Mouse (Mus musculus): ENCODE results near the gene Ankrd2. TPM values are rescaled to one million over a fixed set of nuclear protein-coding genes. Genes with fewer than 3 reads are reported as not detected.
A peak's percentile ranks its signal among the peaks of the same experiment; 100 is the strongest.
"Not testable (repeated sequence)": the region's sequence is repeated elsewhere in the genome, so short reads cannot be mapped to it uniquely, and the experiment has no call there.

The Ankrd2 gene
- polyA plus RNA-seq, 2 experiments = 0.08 TPM; not detected in 1

- no peaks in the 10 kb centered on the region for H3K36me3 ChIP-seq (replicated peaks; ENCODE audit: control insufficient read depth, insufficient read depth, low read depth)
- no peak overlapping the region for H3K27ac ChIP-seq
- ATAC-seq (ENCODE audit: insufficient read depth) (no peak), DNase-seq (ENCODE audit: low read depth in 3 of 3, low spot score in 3 of 3) (no peak)
- no peak overlapping the region for H3K9ac ChIP-seq (replicated peaks)
- TF ChIP-seq EP300 (IDR thresholded peaks at IDR 0.05; ENCODE audit: low read depth) = no peak
- TF ChIP-seq CTCF (IDR thresholded peaks at IDR 0.05; ENCODE audit: low read depth) = no peak
- peaks cover 0 to 9% of the 10 kb centered on the region in 2 experiments; a peak in 3 of 4 replicates for H3K4me1 ChIP-seq (replicated peaks; ENCODE audit: control insufficient read depth in 2 of 2, insufficient read depth in 2 of 2, low read length in 1 of 2)
- WGBS (ENCODE audit: insufficient replicate concordance) = 67% methylated on average over 5 of the region's 5 CpGs
- H3K9me3 ChIP-seq (ENCODE audit: control insufficient read depth, low read length) = no peaks in the 10 kb centered on the region
- H3K4me3 ChIP-seq (ENCODE audit: insufficient read depth in 1 of 2, low read depth in 2 of 2, low read length in 2 of 2) = no peak overlapping the region
- no peak overlapping the region for H3K4me2 ChIP-seq (ENCODE audit: low read depth)
- H3K27me3 ChIP-seq (ENCODE audit: control insufficient read depth, insufficient read depth, low read length) = no peaks in the 10 kb centered on the region
Observed at GRCm38 (mm10) chr19:42079950-42080349, 44.1 kb downstream of the Ankrd2 start.

DNA sequence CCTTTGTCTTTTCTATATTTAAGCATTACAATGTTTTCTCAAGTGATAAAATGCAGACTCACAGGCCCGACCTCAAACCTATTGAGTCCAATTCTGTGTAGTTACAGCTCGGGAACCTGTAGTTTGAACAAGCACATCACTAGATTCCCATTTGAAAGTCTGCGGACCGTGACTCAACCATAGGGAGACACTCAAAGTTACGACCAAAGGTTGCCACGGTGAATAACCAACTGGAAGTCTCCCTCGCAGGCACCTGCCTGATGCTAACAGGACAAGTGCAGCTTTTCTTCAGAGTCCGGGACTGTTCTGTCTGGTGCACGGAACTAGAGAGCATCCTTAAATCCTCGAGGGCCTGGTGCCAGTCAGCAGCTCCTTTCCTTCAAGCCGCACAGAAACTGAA, 44.7 kb downstream of the Ankrd2 start:
- DNase-seq (ENCODE audit: low read depth in 3 of 3, low spot score in 3 of 3) (no peak), ATAC-seq (ENCODE audit: insufficient read depth) (no peak)
- H3K27ac ChIP-seq = no peak overlapping the region
- no peak overlapping the region for H3K4me2 ChIP-seq (ENCODE audit: low read depth)
- TF ChIP-seq CTCF (IDR thresholded peaks at IDR 0.05; ENCODE audit: low read depth) (no peak), EP300 (IDR thresholded peaks at IDR 0.05; ENCODE audit: low read depth) (no peak)
- H3K9ac ChIP-seq (replicated peaks) = no peak overlapping the region
- H3K9me3 ChIP-seq (ENCODE audit: control insufficient read depth, low read length) = no peaks in the 10 kb centered on the region
- no peaks in the 10 kb centered on the region for H3K36me3 ChIP-seq (replicated peaks; ENCODE audit: control insufficient read depth, insufficient read depth, low read depth)
- peaks cover 1 to 10% of the 10 kb centered on the region in 2 experiments for H3K4me1 ChIP-seq (replicated peaks; ENCODE audit: control insufficient read depth in 2 of 2, insufficient read depth in 2 of 2, low read length in 1 of 2)
- WGBS (ENCODE audit: insufficient replicate concordance) = 70% methylated on average over 11 of the region's 11 CpGs
- no peak overlapping the region for H3K4me3 ChIP-seq (ENCODE audit: insufficient read depth in 1 of 2, low read depth in 2 of 2, low read length in 2 of 2)
- H3K27me3 ChIP-seq (ENCODE audit: control insufficient read depth, insufficient read depth, low read length) = no peaks in the 10 kb centered on the region

DNA sequence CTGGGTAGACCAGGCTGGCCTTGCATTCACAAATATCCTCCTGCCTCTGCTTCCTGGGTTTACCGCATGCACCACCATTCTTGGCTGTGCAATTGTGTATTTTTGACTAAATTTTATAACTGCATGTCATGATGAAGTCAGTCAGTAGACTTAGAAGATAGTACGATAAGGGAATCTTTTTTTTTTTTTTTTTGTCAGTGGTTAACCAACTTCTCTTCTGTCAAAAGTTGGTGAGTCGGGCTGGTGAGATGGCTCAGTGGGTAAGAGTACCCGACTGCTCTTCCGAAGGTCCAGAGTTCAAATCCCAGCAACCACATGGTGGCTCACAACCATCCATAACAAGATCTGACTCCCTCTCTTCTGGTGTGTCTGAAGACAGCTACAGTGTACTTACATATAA, 45.8 kb downstream of the Ankrd2 start:
- H3K4me2 ChIP-seq (ENCODE audit: low read depth); ATAC-seq (ENCODE audit: insufficient read depth): not testable (repeated sequence)

GRCm38 (mm10) chr19:42085690-42086089, 49.9 kb downstream of the Ankrd2 start:
- Histone ChIP-seq H3K9me3 (ENCODE audit: control insufficient read depth, low read length) (no peaks in the 10 kb centered on the region), H3K27ac (no peak overlapping the region), H3K4me2 (ENCODE audit: low read depth) (peak overlapping the region; percentile 77), H3K36me3 (replicated peaks; ENCODE audit: control insufficient read depth, insufficient read depth, low read depth) (no peaks in the 10 kb centered on the region), H3K27me3 (ENCODE audit: control insufficient read depth, insufficient read depth, low read length) (no peaks in the 10 kb centered on the region), H3K4me3 (ENCODE audit: insufficient read depth in 1 of 2, low read depth in 2 of 2, low read length in 2 of 2) (peak overlapping the region; percentile 49 to 60), H3K4me1 (replicated peaks; ENCODE audit: control insufficient read depth in 2 of 2, insufficient read depth in 2 of 2, low read length in 1 of 2) (peaks cover 11 to 17% of the 10 kb centered on the region in 2 experiments), H3K9ac (replicated peaks) (peak overlapping the region; percentile 48)
- ATAC-seq (ENCODE audit: insufficient read depth) = no peak
- DNase-seq (ENCODE audit: low read depth in 3 of 3, low spot score in 3 of 3) = no peak
- 9% methylated on average over 10 of the region's 10 CpGs for WGBS (ENCODE audit: insufficient replicate concordance)
- no peak for TF ChIP-seq EP300 (IDR thresholded peaks at IDR 0.05; ENCODE audit: low read depth)
- no peak for TF ChIP-seq CTCF (IDR thresholded peaks at IDR 0.05; ENCODE audit: low read depth)

More for the DNA sequence above, 45.8 kb downstream of the Ankrd2 start:
- not testable (repeated sequence) for H3K36me3 ChIP-seq (replicated peaks; ENCODE audit: control insufficient read depth, insufficient read depth, low read depth); H3K4me3 ChIP-seq (ENCODE audit: insufficient read depth in 1 of 2, low read depth in 2 of 2, low read length in 2 of 2); H3K27me3 ChIP-seq (ENCODE audit: control insufficient read depth, insufficient read depth, low read length); H3K9ac ChIP-seq (replicated peaks); H3K9me3 ChIP-seq (ENCODE audit: control insufficient read depth, low read length); DNase-seq (ENCODE audit: low read depth in 3 of 3, low spot score in 3 of 3); H3K27ac ChIP-seq
- 68% methylated on average over 5 of the region's 5 CpGs for WGBS (ENCODE audit: insufficient replicate concordance)
- peaks cover 12 to 14% of the 10 kb centered on the region in 2 experiments for H3K4me1 ChIP-seq (replicated peaks; ENCODE audit: control insufficient read depth in 2 of 2, insufficient read depth in 2 of 2, low read length in 1 of 2)

- DNase-seq (ENCODE audit: low read depth in 3 of 3, low spot score in 3 of 3) (peak in 2 of 3 experiments; percentile 75 to 78), ATAC-seq (ENCODE audit: insufficient read depth) (no peak)
- H3K4me3 ChIP-seq (ENCODE audit: insufficient read depth in 1 of 2, low read depth in 2 of 2, low read length in 2 of 2) = peak within 1 kb of the TSS; percentile 49 to 60
- H3K4me1 ChIP-seq (replicated peaks; ENCODE audit: control insufficient read depth in 2 of 2, insufficient read depth in 2 of 2, low read length in 1 of 2) = peaks cover 13 to 18% of the 10 kb centered on the region in 2 experiments
- no peak for TF ChIP-seq CTCF (IDR thresholded peaks at IDR 0.05; ENCODE audit: low read depth)
- no peak for TF ChIP-seq EP300 (IDR thresholded peaks at IDR 0.05; ENCODE audit: low read depth)
- H3K27ac ChIP-seq = no peak within 1 kb of the TSS
- 2% methylated on average over 21 of the region's 21 CpGs for WGBS (ENCODE audit: insufficient replicate concordance)
- H3K27me3 ChIP-seq (ENCODE audit: control insufficient read depth, insufficient read depth, low read length) = no peaks in the 10 kb centered on the region
- H3K4me2 ChIP-seq (ENCODE audit: low read depth) = peak within 1 kb of the TSS; percentile 77
- no peaks in the 10 kb centered on the region for H3K9me3 ChIP-seq (ENCODE audit: control insufficient read depth, low read length)
- peak within 1 kb of the TSS; percentile 48 for H3K9ac ChIP-seq (replicated peaks)
- no peaks in the 10 kb centered on the region for H3K36me3 ChIP-seq (replicated peaks; ENCODE audit: control insufficient read depth, insufficient read depth, low read depth)
Observed at GRCm38 (mm10) chr19:42086166-42086565, 50.4 kb downstream of the Ankrd2 start, which contains the start of gene Morn4. Morn4 (minus strand) TSS chr19:42086357.
